Mouse (Mus musculus): ENCODE results near the gene S100pbp.

The S100pbp gene

DNA sequence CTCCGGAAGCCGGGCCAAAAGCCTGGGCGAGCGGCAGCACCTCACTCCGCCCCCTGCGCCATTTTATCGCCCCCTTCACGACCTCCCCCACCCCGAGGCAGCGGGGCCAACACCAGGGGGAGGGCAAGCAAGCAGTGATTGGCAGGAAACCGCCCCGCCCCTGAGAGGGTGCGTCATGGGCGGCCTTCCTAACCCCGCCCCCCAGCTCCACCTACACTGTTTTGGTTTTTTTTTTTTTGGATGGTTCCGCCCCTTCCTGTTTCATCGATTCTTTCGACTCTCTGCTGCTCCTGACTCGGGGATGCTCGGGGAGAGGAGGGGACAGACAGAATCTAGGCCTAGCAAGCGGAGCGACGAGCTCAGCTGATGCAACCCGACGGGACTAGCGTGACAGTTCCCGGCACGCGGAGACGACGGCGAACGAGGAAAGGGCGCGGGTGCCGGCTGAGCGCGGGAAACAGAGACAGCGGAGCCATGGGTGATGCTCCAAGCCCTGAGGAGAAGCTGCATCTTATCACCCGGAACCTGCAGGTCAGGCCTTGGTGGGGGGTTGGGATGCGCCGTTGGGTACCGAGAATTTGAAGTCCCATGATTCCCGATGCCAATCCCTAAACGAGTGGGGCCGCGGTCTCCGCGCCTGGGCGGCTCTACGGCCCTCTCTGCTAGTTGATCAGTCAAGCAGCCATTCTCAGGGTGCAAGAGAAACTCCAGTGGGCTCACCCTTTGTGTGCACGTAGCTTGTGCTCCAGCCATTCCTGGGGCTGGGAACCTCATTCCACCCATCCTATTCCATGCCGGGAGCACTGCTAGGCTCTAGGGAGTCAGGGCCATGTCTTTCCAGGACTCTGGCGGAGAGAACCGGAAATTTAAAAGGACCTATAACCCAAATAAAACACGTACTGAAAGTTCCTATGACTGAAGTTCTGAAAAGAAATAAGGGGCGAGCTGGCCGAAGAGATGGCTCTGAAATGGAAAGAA, at the start of gene S100pbp, which contains the start of gene Yars:
S100pbp (minus strand) TSS at position 186 of the 978 bp plus-strand sequence.
Yars (plus strand) TSS at position 219 of the 978 bp plus-strand sequence.
- DNase-seq (ENCODE audit: low read depth, low spot score): peak; percentile 97

DNA sequence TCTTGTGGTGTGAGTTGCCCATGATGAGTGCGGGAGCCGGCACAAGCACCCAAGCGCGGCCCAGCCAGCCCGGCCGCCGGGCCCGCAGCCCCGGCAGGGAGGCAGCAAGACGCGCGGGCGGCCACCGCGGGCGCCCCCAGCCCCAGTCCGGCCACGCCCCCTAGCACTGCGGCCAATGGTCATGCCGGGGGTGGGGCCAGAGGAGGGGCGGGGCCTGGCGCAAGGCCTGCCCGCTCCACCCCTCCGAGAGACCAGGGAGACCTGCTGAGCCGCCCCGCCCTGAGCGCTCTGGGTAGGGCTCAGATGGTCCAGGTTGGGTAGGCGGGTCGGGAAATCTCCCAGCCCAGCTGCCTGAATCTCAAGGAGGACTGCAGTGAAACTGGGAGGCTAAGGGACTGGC, 49.5 kb upstream of the S100pbp start:
- peak; percentile 42 for DNase-seq (ENCODE audit: low read depth, low spot score)

DNA sequence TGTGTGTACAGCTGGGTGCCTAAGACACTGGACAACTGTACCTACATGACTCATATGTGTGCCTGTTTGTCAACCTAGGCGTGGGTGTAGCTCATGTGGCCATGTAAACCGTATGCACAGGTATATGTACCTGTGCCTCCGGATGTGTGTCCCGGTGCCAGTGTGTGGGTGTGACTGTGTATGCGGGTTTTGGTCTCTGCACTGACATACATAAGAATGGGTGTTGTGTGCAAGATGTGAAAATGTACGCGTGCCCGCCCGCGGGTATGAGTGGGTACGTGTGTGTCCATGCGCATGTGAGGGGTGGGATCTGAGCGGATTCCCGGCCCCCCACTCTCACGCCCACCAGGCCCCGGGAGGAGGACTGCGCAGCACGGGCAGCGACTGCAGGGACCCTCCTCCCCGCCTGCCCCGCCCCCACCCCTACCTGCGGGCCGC, 49.1 kb upstream of the S100pbp start:
- no peak for DNase-seq (ENCODE audit: low read depth, low spot score)

DNA sequence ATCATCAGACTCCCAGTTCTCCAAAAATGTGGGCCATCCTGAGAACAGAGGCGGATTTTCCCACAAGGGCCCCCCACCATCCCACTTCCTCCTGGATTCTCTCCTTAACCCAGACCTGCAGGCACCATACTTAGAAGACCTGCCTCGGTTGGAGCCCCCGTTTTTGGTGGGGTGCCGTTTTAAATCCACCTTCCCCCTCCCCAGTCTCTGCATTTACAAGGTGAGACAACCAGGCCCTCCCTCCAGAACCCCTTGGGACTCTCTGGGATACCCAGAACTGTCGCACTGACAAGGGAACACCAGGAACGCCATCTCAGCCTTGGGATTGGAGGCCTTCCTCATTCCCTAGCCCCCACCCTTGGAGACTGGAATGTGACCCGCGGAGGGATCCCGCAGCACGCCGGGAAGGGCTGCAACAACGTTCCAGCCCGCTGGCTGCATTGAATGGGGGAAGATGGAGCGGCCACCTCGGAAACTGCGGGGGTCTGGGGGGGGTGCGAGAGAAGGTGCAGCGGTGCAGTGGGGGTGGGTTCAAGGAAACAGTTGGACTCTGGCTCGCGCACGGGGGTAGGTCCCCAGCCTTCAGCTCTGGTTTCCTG, 48.4 kb upstream of the S100pbp start:
- no peak for DNase-seq (ENCODE audit: low read depth, low spot score)

DNA sequence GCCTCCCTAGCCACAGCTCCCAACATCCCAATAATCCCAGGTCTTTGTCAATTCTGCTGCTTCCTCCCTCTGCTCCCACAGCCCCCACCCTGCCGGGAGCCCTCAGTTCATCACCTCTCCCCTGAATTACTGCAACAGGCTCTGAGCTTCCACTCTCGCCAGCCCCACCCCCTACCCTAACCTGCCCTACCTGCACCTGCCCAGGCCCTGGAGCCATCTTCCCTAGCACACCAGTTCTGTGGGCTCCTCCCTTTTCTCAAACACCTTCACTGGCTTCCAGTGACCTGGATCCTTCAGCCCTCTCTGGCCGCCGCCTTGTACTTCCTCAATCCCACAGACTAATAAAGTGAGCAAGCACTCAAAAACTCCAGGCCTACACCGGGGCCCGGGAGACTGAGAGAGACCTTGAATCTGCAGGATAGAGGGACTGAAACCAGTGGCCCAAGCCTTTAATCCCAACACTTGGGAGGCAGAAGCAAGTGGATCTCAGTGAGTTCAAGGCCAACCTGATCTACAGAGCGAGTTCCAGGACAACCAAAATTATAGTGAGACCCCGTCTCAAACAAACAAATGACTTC, 46.8 kb upstream of the S100pbp start:
- no peak for DNase-seq (ENCODE audit: low read depth, low spot score)

DNA sequence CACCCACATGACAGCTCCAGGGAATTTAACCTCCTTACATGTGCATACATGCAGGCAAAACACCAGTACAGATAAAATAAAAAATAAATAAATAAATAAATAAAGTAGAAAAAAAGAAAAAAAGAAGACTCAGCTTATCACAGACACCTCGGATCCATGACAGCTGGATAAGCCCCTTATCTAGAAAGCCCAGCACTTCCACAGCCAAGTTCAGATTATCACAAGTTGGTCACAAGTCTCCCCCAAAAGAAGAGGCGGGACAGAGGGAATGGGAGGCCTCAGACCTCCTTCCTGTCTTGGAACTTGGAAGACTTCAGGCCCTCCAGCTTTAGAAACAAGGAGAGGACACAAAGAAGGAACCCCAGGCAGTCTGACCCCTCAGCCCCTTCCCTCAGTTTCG, 45.6 kb upstream of the S100pbp start:
- DNase-seq (ENCODE audit: low read depth, low spot score): no peak

DNA sequence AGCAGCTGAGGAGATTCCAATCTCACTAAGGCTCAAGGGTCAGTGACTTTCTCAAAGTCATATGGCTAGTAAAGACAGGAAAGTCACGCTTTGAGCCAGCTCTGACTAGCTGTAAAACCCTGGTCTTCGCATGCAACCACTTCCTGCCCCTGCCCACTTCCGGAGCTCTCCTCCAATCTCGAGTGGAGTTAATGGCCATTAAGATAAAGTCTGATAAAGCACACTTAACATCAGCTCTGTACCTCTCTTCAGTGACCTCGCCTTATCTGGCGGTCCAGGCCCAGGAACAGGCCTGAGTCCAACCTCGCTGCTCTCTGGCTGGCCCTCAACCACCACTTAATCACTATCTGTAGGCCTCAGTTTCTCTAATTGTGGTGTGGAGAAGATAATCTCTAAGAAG, 45.0 kb upstream of the S100pbp start:
- DNase-seq (ENCODE audit: low read depth, low spot score): no peak

DNA sequence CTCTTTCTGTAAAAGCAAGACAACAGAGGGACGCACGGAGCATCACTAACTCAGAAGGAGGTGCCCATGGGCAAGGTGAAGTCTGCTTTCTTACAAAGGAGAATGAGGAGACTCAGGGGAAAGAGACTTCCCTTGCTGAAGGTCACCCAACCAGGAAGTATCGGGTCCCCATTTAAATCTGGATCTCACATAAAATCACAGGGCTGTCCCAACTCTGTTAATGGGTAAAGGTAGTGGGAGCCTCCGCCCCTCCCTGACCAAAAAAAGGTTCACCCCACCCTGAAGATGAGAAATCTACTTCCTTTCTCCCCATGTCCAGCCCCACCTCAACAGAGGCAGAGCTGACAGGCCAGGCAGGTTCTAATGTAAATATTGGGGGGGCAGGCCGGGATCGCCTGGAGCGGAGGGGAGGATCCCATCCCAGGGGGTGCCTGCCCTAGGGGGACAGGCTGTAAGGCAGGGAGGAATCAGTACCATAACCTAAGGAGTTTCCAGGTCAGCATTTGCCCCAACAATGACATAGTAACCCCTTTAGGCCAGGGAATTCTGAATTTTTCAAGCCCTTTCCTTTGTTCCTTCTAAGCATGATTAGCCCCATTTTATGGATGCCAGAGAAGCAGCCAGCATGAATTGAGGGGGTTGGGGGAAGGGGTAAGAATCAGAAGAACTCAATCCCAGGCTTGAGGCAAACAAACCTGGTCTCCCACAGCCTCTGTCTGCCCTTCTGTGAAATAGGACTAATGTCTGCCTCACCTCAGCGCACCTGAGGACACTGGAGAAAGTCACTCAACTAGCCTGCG, 43.2 kb upstream of the S100pbp start:
- DNase-seq (ENCODE audit: low read depth, low spot score): no peak

DNA sequence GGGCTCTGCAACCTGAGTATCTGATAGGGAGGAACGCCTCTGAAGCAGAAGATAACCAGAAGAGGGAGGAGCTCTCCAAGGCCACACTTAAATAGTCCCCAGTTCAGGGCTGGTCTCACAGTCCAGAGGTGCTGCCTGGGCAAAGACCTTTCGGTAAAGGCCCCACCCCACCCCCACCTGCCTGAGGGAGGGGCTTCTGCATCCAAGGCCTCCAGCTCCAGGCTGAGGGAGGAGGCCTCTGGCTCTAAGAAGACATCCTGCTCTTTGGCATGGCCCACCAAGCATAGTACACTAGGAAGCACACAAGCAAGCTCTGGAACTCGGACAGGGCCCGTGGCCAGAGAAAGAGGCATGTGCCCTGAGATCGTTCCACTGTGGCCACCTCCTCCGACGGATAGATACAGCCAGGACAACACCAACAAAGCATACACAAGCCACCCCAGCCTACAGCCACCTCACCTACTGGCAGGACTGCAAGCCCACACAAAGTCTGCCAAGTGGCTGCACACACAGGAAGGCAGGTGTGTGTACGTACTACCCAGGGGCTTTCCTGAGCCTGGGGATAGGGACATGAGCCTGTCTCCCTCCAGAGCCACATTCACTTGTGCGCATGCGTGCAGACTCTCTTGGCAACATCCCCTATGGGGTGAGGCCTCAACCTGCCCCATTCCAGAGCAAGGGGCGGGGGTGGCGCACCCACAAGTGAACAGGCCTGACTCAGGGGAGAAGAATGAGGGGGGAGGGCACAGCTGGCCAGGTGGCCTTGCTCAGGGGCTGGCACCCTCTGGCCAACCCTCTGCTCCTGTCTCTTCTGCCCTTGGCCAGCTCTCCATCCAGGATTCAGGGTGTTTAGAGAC, 42.3 kb upstream of the S100pbp start:
- no peak for DNase-seq (ENCODE audit: low read depth, low spot score)

DNA sequence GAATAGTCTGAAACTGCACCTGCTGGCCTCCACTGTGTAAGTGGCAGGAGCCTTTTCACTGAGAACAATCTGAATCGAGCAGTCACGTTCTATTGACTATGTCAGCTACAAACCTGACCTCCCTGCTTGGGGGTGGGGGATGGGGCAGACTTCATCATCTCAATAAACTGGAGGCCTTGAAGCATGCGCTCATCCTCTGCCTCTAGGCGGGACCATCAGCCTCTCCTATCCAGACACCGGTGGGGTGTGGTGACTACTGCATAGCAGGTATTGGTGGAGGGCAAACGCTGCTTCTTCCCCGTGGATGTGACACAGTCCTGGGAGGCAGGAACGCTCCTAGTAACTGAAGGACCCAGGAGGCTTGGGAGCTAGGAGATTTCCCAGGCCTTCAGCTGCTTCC, 41.4 kb upstream of the S100pbp start:
- DNase-seq (ENCODE audit: low read depth, low spot score): no peak

DNA sequence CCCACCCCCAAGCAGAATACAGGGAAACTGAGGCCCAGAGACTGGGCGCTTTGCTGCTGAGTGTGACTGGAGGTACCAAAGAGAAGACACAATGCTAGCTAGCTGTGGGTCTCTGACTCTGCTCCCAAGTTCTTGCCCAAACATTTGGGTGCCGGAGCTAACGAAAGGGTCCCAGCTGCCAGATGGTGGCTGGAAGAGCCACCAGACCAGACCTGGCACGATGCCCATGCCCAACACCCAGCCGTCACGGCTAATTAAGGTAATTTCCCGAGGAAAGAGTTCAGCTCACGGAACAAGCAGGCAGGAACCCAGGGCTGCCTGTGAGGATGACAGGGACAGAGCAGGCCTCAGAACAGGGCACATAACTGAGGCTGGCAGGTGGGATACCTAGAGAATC, 38.5 kb upstream of the S100pbp start:
- no peak for DNase-seq (ENCODE audit: low read depth, low spot score)

DNA sequence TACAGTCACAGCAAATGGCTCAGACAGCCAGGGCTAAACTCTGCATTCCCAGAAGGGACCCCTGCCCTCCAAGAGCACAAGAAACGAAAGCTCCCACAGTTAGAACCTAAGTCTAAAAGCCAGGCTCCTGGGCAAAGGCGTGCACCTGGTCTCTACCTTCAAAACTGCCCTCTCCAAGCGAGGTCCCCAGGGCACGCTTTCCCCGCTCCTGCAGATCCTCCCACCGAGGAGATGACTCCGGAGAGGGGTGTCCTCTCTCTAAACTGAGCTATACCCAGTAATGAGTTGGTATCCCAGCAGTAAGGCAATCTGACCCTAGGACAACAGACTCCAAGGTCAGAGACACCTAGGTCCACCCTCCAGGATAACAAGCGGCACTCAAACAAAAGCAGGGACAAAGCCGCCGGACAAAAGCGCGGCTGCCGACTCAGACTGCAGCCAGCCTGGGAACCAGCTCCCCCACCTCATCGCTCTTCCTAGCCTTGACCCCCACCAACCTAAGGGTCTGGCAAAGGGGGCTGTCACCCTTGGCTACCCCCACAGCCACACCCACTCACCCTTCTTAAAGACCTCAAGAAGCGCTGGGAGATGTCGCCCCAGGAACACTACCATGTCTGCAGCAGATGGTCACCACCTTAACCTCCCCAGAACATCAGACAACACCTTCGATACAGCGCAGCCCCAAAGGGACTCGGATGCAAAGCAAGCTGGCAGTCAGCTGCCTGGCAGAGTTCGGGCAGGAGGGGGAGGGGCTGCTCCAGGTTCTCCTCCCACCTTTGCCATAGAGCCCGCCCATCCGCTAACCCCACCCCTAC, 37.9 kb upstream of the S100pbp start:
- DNase-seq (ENCODE audit: low read depth, low spot score): no peak

DNA sequence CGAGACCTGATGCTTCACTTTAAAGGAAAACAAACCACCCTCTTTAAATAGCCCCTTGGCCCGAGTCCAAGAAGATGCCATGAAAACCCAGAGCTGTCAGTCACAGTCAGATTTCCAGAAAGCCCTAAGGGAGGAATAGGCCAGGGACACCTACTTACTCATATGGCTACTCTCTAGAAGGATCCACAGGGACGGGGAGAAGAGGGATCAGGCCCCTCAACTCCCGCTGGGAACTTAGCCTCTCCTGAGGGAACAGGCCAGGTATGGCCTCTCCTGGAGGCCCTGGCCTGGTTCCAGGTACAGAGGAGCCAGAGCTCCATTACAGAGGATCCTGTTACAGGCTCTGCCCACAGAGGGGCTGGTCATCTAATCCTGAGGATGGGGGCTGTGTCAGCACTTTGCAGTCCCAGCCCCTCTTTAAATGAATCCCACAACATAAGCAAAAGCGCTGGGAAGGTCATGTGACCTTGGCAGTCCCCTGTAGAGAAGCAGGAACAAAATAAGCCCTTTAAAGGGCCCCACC, 37.0 kb upstream of the S100pbp start:
- DNase-seq (ENCODE audit: low read depth, low spot score): no peak

DNA sequence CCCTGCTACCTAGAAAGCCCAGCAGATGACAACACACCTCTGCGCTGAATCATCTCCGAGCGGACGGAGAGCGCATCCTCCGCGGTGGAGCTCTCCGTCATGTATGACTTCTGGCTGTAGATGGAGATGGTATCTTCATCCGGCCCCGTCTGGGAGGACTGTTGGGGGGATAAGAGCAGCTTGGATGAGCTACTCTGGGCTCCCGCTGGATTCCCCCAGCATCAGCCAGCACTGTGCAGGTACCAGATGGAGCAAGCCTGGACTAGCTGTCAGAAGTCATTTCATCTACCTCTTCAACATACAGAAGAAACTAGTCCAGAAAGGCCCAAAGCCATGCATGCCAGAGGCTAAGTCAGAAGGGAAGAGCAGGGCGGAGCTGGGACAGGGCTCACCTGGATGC, 35.8 kb upstream of the S100pbp start:
- no peak for DNase-seq (ENCODE audit: low read depth, low spot score)

DNA sequence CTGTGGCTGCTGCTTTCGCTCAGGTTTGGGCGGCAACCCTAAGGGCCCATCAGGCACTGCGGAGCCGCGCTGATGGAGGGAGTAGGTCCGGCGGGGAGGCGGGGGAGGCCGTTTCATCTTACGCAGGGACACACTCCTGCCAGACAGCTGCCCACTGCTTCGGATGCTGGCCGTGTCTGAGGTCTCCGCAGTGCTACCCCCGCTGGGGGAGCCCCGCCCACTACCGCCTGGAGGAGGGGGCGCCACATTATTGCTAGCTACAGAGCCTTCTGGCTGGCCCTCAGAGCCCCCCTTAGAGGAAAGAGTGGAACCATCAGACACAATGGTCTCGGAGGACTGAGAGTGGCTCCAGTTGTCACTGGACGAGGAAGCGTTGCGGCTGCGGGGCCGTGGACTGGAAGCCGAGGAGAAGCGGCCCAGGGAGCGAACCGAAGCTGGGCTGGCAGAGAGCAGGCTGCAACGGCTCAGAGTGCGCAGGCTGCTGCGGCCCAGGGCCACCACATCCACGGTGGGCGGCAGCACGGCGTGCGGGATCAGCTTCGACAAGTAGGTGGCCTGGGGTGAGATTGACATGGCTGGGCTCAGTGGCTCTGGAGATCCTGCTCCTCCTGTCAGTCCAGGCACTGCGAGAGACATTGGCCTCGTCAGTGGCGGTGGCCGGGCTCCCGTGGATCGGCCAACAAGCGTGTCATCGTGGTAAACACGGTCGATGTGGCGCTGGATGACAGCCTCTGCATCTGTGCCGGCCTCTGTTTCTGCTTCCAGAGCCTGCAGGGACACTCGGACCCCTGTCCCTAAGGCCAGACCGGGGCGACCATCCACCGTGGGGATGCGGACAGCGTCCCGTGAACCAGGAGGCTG, 34.1 kb upstream of the S100pbp start:
- DNase-seq (ENCODE audit: low read depth, low spot score): no peak

DNA sequence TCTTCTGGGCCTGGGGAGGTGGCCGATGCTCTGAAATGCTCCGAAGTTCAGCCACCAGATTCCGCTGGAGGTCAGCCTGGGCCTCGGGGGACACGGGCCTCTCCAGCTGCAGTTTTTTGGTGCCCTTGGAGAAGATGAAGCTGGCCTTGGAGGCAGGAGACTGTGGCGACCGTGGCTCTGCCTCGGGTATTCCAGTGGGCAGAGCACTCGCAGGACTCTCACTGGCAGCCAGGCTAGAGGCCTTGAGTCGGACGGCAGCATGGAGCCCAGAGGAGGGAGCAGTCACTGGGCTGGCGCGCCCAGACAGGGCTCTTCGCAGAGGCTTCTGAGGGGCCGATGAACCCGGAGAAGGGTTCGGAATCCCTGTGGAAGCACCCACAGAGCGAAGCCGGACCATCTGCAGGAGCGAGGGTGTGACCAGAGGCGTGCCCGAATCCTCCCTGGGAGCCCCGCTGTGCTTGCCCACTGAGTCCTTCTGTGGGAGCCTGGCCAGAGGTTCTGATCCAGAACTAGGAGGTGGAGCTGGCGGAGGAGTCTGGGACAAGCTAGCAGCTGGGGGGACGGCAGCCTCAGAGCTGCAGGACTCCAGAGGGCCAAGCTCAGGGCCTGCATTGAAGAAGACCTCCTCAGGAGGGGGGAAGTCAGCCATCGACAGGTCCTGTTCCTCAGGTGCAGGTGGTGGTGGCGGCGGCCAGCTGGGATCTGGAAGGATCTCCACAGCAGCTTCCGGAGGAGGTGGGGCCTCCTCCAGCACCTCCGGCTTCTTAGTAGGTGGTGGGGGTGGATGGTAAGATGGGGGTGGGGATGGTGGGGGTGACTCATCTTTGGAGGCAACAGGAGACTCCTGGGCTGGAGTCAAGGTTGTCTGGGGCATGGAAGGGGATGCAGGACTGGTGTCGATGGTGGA, 32.7 kb upstream of the S100pbp start:
- no peak for DNase-seq (ENCODE audit: low read depth, low spot score)
